Mouse (Mus musculus) ES-Bruce4 (cell line): ENCODE results near the gene Zfp65. TPM values are rescaled to one million over a fixed set of nuclear protein-coding genes. Genes with fewer than 3 reads are reported as not detected.
"Not testable (repeated sequence)": the region's sequence is repeated elsewhere in the genome, so short reads cannot be mapped to it uniquely, and the experiment has no call there.

ENCODE experiments used
- H3K27ac ChIP-seq: 2 replicates; pipeline ENCODE4 v1.5.1; 2012; ENCODE audit warnings: low read length, inconsistent platforms; ENCODE audit not compliant: insufficient read depth
- H3K27me3 ChIP-seq: 2 replicates; pipeline ENCODE4 v1.6.1; 2012; ENCODE audit warnings: mild to moderate bottlenecking, low read length, inconsistent platforms; ENCODE audit not compliant: control insufficient read depth, poor library complexity, insufficient read depth, severe bottlenecking
- H3K36me3 ChIP-seq: 2 replicates; pipeline ENCODE4 v1.6.1; 2012; ENCODE audit warnings: inconsistent platforms, mild to moderate bottlenecking, low read length, moderate library complexity; ENCODE audit not compliant: control insufficient read depth, poor library complexity, insufficient read depth, severe bottlenecking
- H3K4me1 ChIP-seq: one replicate; pipeline ENCODE4 v1.8.1; 2011; ENCODE audit warnings: low read length; ENCODE audit not compliant: control insufficient read depth, insufficient read depth
- H3K4me3 ChIP-seq: 2 replicates; pipeline ENCODE4 v1.5.1; 2011; ENCODE audit warnings: low read depth, mild to moderate bottlenecking, low read length
- H3K9ac ChIP-seq: 2 replicates; pipeline ENCODE4 v1.6.1; 2012; ENCODE audit warnings: low read depth, mild to moderate bottlenecking, inconsistent platforms; ENCODE audit not compliant: poor library complexity, severe bottlenecking
- H3K9me3 ChIP-seq: replicated peaks from 2 replicates; pipeline ENCODE4 v1.6.1; 2012; ENCODE audit warnings: mild to moderate bottlenecking, low read length, inconsistent platforms; ENCODE audit not compliant: control insufficient read depth, poor library complexity, insufficient read depth, severe bottlenecking
- CTCF ChIP-seq: IDR thresholded peaks from one replicate; pipeline ENCODE4 v1.8.1; 2011; ENCODE audit warnings: low read depth, low read length
- EP300 ChIP-seq: IDR thresholded peaks from 2 replicates; pipeline ENCODE4 v1.6.1; 2011; ENCODE audit warnings: low read depth, low read length; ENCODE audit not compliant: insufficient read depth
- POLR2A ChIP-seq: IDR thresholded peaks from one replicate; pipeline ENCODE4 v1.8.1; 2011; ENCODE audit warnings: low read length; ENCODE audit not compliant: insufficient read depth
- polyA plus RNA-seq: library from polyadenylated mRNA; stranded (reverse); fragments of >200 nt; gene quantifications from 2 replicates; pipeline ENCODE4 v1.2.4, GENCODE M21; 2011; ENCODE audit warnings: low read depth; ENCODE audit not compliant: missing spikeins, insufficient read depth, insufficient read length

The Zfp65 gene
- polyA plus RNA-seq, 1 experiment: 12.6 TPM

DNA sequence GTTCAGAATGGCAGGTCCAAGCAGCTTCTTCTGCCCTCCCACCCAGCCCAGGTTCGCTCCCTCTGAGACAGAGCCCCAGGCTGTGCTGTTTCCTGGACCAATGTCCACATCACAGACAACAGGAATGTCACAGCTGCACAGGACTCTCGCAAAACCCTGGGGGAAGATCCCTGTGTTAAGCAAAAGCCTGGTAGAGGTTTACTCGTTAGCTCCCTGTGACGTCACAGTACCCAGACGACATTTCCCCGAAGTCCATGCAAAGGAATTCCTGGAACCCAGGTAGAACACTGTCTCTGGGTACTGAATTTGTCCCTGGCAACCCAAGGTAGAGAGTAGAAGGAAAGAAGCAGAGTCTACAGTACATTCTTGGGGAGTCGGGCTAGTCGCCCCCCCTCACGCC lies 14.9 kb upstream of the Zfp65 start:
- no peaks in the 10 kb centered on the region for H3K4me1 ChIP-seq
- H3K4me3 ChIP-seq: peak overlapping the region; percentile 98
- H3K27ac ChIP-seq: peak overlapping the region; percentile 94
- no peak for TF ChIP-seq CTCF
- TF ChIP-seq EP300: no peak
- no peak for TF ChIP-seq POLR2A
- H3K9me3 ChIP-seq: no peaks in the 10 kb centered on the region; the same call in 1 of the 2 replicates
- H3K9ac ChIP-seq: peak overlapping the region; percentile 96
- no peaks in the 10 kb centered on the region for H3K27me3 ChIP-seq
- no peaks in the 10 kb centered on the region; the same call in 1 of the 2 replicates for H3K36me3 ChIP-seq

DNA sequence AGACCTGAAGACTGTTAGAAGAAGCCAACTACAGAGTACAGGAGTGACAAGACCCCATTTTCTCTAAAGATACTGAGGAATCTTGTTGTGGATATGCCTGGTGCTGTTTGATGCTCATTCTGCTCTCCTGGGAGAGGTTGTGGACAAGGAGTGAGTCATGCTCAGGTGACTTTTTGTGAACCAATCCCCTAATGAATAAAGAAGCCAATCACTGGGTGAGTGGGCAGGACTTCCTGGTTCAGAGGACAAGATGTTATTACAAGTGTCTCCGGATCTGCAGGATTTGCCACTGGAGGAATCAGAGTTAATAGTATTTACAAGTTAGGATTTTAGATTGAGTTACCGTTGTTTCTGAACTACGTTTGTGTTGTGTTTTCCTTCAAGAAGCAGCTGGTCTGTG lies 14.0 kb upstream of the Zfp65 start:
- Histone ChIP-seq H3K9me3 (no peaks in the 10 kb centered on the region; the same call in 1 of the 2 replicates), H3K9ac (peak overlapping the region; percentile 96), H3K4me3 (peak overlapping the region; percentile 98), H3K27ac (peak overlapping the region; percentile 94), H3K4me1 (no peaks in the 10 kb centered on the region), H3K27me3 (no peaks in the 10 kb centered on the region), H3K36me3 (no peaks in the 10 kb centered on the region)
- TF ChIP-seq CTCF (no peak), EP300 (no peak), POLR2A (no peak)

GRCm38 (mm10) chr13:67734391-67734790 lies 5.4 kb upstream of the Zfp65 start:
- H3K9ac ChIP-seq, H3K4me1 ChIP-seq, H3K27ac ChIP-seq, H3K27me3 ChIP-seq, H3K36me3 ChIP-seq, H3K4me3 ChIP-seq: not testable (repeated sequence)
- peaks cover 27% of the 10 kb centered on the region for H3K9me3 ChIP-seq

GRCm38 (mm10) chr13:67729441-67729840 lies 468 bp upstream of the Zfp65 start:
- Histone ChIP-seq H3K4me3 (peak overlapping the region; percentile 82; the same call in 1 of the 2 replicates), H3K9me3 (peaks cover 20% of the 10 kb centered on the region), H3K9ac (peak overlapping the region; percentile 65)
- not testable (repeated sequence) for H3K36me3 ChIP-seq, H3K27me3 ChIP-seq, H3K27ac ChIP-seq, H3K4me1 ChIP-seq

GRCm38 (mm10) chr13:67728106-67728505 lies 867 bp downstream of the Zfp65 start:
- Histone ChIP-seq H3K9me3 (peaks cover 9% of the 10 kb centered on the region), H3K4me3 (no peak overlapping the region), H3K9ac (peak overlapping the region; percentile 65), H3K4me1 (no peaks in the 10 kb centered on the region), H3K27me3 (no peaks in the 10 kb centered on the region), H3K36me3 (no peaks in the 10 kb centered on the region), H3K27ac (peak overlapping the region; percentile 17; the same call in 1 of the 2 replicates)
- TF ChIP-seq POLR2A: no peak
- no peak for TF ChIP-seq CTCF
- TF ChIP-seq EP300: no peak

DNA sequence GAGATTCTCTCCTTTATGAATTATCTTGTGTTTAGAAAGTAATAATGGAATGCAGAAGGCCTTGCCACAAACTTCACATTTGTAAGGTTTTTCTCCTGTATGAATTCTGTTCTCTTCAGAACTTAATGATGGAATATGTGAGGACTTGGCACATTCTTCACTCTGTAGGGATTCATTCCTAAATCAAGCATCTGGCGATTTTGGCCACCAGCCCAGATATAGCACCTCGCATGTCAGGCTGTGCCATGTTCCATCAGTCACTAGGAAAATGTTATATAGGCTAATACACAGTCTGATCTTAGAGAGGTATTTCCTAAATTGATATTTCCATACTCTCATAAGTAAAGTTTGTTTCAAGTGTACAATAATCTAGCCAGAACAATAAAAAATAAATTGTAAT lies 3.6 kb downstream of the Zfp65 start:
- H3K9me3 ChIP-seq, H3K27me3 ChIP-seq, H3K4me3 ChIP-seq, H3K27ac ChIP-seq, H3K36me3 ChIP-seq, H3K4me1 ChIP-seq, H3K9ac ChIP-seq: not testable (repeated sequence)
